Mouse (Mus musculus) adrenal gland, postnatal 14 days (tissue): Measurements from ENCODE around the gene Ednra. TPM values are rescaled to one million over a fixed set of nuclear protein-coding genes. Genes with fewer than 3 reads are reported as not detected.

Experiments
- DNase-seq: peaks from one replicate; pipeline ENCODE4 v3.0.0; 2021; ENCODE audit warnings: mixed read lengths
- total RNA-seq: library from RNA; stranded (reverse); gene quantifications from 2 replicates; pipeline ENCODE4 v1.2.3, GENCODE M21; 2021

The Ednra gene
- total RNA-seq, 1 experiment from 2014 or later = 27.8 TPM

- no peak for DNase-seq
Observed at GRCm38 (mm10) chr8:77640093-77640839, 84.0 kb downstream of the Ednra start.

- DNase-seq = no peak
Observed at GRCm38 (mm10) chr8:77637593-77637992, 86.7 kb downstream of the Ednra start.

GRCm38 (mm10) chr8:77634035-77634434, 90.2 kb downstream of the Ednra start:
- no peak for DNase-seq

DNA sequence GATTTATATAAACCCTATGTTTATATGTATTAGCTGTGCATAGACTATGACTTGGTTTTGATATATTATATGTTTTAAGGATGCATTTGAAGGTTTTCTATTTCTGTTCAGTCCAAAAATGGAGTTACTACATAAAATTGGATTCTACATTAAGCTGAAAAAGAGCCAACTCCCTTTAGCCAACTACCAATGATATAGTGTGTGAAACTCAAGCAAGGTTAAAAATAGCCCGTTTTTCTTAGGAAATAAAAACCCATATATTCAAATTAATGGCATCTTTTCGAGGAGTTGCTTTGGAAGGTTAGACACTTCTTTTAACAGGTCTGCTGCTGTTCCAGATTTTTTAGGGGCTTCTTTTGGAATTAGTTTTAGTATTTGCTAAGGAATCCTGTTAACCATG, 91.1 kb downstream of the Ednra start:
- no peak for DNase-seq

DNA sequence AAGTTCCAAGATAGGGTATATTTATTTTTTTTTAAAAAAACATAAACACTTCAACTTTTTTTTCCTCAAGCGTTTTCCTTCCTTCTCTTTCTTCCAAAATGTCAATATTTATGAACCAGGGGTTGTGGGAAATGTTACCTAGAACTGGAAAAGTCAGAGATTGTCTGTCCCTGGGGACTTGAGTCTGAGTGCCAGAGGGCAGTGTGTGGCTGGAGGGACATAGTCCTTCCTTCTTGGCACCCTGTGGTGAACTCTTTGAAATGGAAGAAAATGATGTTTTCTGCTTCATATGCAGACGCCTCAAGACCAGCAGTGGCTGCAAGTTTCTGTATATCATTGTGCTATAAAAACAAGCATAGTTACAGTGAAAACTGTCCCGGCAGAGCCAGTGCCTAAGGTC, 93.6 kb downstream of the Ednra start:
- peak; percentile 14 for DNase-seq

GRCm38 (mm10) chr8:77629858-77630537, 94.3 kb downstream of the Ednra start:
- peak; percentile 90 for DNase-seq

DNA sequence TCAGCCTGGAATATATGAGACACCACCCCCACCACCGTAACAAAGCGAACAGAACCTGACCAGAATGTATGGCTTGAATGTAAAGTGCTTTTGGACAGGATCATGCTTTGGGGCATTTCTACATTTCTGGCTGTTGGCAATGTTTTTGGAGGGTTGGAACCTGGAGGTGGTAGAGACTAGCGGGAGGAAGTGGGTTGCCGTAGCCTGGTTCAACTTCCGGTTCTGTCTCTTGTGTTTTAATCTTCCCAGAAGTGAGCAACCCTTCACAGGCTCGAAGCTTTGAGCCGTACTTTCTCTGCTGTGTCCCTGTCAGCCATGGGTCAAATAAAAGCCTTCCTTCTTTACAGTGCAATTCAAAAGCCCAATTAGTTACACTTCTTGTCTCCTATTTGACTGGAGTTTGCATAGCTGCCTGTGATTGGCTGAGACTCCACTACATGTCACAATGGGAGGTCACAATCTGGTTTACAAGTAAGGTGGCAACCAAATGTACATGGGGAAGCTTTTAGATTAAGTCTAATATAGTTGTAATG, 100.5 kb downstream of the Ednra start:
- DNase-seq = no peak

DNA sequence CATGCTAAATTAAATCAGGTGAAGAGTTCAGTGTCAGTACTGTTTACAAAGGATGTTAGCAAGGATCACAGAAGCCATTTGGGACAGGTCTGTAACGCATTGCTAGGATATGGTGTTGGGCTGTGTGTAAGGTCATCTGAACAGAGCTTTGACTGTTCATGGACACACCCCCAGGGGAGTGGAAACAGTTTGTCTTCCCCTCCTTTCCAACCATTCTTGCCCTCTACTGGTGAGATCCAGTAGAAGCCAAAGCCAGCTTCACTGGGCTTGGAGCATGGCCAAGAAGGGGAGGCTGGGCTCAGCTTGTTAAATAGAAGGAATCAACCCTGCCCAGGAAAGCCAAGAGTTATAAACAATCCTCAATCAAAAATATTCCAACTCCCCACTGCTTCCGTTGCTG, 106.3 kb downstream of the Ednra start:
- peak; percentile 80 for DNase-seq

Other genes with a start within 250 kb of the Ednra start
- gene Arhgap10, start 206.5 kb downstream of the Ednra start, total RNA-seq = 20.6 and 22.9 TPM in 2 replicates
- gene Prmt9, start 175.1 kb downstream of the Ednra start, total RNA-seq = 18.0 and 19.1 TPM in 2 replicates
- 28.6 and 33.1 TPM in 2 replicates for gene Tmem184c, start 113.8 kb downstream of the Ednra start, total RNA-seq